Mouse (Mus musculus) lung, postnatal 0 days (tissue): Measurements from ENCODE around the gene Tmem233. TPM values are rescaled to one million over a fixed set of nuclear protein-coding genes. Genes with fewer than 3 reads are reported as not detected.

Experiments
- ATAC-seq: fragments of 200-750 bp; cut with Nextera tagmentation; 2 replicates; pipeline ENCODE4 v1.8.0; 2017; ENCODE audit warnings: moderate library complexity
- DNase-seq: peaks from one replicate; pipeline ENCODE4 v3.0.0-alpha.2; 2016; ENCODE audit warnings: low spot score
- H3K27ac ChIP-seq: fragments of 300-500 bp; sonication (generic); 2 replicates; pipeline ENCODE4 v1.5.1; 2014; ENCODE audit warnings: antibody characterized with exemption, mild to moderate bottlenecking, low read length, mixed read lengths
- H3K27me3 ChIP-seq: fragments of 300-500 bp; sonication (generic); replicated peaks from 2 replicates; pipeline ENCODE4 v1.6.1; 2014; ENCODE audit warnings: low read length, mixed read lengths; ENCODE audit not compliant: insufficient read depth
- H3K36me3 ChIP-seq: fragments of 300-500 bp; sonication (generic); 2 replicates; pipeline ENCODE4 v1.6.1; 2014; ENCODE audit warnings: low read length, mixed read lengths; ENCODE audit not compliant: insufficient read depth
- H3K4me1 ChIP-seq: fragments of 300-500 bp; sonication (generic); 2 replicates; pipeline ENCODE4 v1.6.1; 2014; ENCODE audit warnings: antibody characterized with exemption, low read depth, low read length, mixed read lengths; ENCODE audit not compliant: insufficient read depth
- H3K4me2 ChIP-seq: fragments of 300-500 bp; sonication (generic); replicated peaks from 2 replicates; pipeline ENCODE4 v1.6.1; 2014; ENCODE audit warnings: low read depth, mild to moderate bottlenecking, low read length, moderate library complexity, mixed read lengths
- H3K4me3 ChIP-seq: fragments of 300-500 bp; sonication (generic); 2 replicates; pipeline ENCODE4 v1.5.1; 2014; ENCODE audit warnings: low read depth, low read length
- H3K9ac ChIP-seq: fragments of 300-500 bp; sonication (generic); replicated peaks from 2 replicates; pipeline ENCODE4 v1.6.1; 2014; ENCODE audit warnings: low read depth, mild to moderate bottlenecking
- H3K9me3 ChIP-seq: fragments of 300-500 bp; sonication (generic); 2 replicates; pipeline ENCODE4 v1.6.1; 2016; ENCODE audit warnings: low read length, mixed read lengths
- CTCF ChIP-seq: IDR thresholded peaks from 2 replicates; pipeline ENCODE4 v1.5.1; 2016; ENCODE audit warnings: antibody characterized with exemption, mild to moderate bottlenecking
- EP300 ChIP-seq: IDR thresholded peaks from 2 replicates; pipeline ENCODE4 v1.6.1; 2016; ENCODE audit warnings: antibody characterized with exemption, mild to moderate bottlenecking, control low read depth
- WGBS: fragments of 180-500 bp; shearing (Covaris S2); extraction: QIAGEN DNeasy Blood & Tissue Kit; methylation state at CpG from one replicate; pipeline ENCODE4 v1.1.7; 2014; 5-methylcytosine and 5-hydroxymethylcytosine counted together
- polyA plus RNA-seq: library from polyadenylated mRNA; unstranded; fragments of >200 nt; fragmentation: Nextera tagmentation; extraction: Ambion mirVana; gene quantifications from 2 replicates; pipeline ENCODE4 v1.2.1, GENCODE M21; 2015

Tmem233 gene
- polyA plus RNA-seq, 1 experiment from 2014 or later = 0.18 TPM

DNA sequence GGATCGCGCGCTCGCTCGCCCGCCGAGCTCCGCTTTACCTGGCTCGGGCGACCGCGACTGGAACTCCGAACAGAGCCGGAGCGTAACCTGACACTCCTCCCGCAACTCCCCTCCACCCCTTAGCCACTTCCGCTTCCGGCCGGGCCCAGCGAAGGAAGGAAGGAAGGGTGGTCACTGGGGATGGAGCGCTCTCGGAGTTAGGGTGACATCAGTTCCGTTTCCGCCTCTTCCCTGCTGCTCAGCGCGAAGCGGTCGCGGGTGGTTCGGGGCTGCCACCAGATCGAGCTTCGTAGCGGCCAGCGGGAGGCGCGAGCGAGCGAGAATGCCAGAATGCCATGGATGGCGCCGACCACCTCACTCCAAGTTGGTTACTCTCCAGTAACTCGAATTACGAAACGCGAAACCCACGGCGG is 58.7 kb downstream of the Tmem233 start, which contains the start of gene Prkab1:
Gene Prkab1 (minus strand): TSS at position 182 of the 413 bp plus-strand sequence.
- Histone ChIP-seq H3K4me1 (no peaks in the 10 kb centered on the region; the same call in 1 of the 2 replicates), H3K4me3 (peak within 1 kb of the TSS; percentile 76), H3K9ac (peak within 1 kb of the TSS; percentile 79), H3K36me3 (peaks cover 19% of the 10 kb centered on the region), H3K9me3 (no peaks in the 10 kb centered on the region), H3K4me2 (peak within 1 kb of the TSS; percentile 73), H3K27ac (peak within 1 kb of the TSS; percentile 90), H3K27me3 (no peaks in the 10 kb centered on the region)
- ATAC-seq (peak; percentile 97), DNase-seq (peak; percentile 99)
- TF ChIP-seq CTCF (peak; percentile 80), EP300 (peak; percentile 64; the same call in 1 of the 2 replicates)
- WGBS = under 1% methylated on average over 39 of the region's 46 CpGs

DNA sequence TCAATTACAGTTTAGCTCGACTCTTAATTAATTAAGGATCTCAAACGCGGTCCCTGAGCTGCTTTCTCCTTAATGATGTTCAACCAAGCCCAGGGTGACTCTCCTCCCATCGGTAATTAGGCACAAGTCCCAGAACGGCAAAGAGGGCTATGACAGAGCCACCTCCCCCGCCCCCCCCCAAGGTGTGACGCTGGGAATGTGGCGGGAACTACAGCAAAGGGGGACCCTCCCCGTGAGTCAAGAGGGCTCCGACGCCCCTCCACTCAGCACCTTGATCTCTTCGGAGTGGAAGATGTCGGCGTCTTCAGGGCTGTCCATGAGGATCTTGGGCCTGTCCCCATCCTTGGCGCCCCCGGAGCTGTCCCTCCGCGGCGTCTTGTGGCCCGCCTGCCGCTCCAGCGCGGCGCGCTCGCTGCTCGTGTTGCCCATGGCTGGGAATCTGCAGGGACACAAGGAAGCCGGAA is 59.2 kb downstream of the Tmem233 start:
- ATAC-seq = peak; percentile 47

DNA sequence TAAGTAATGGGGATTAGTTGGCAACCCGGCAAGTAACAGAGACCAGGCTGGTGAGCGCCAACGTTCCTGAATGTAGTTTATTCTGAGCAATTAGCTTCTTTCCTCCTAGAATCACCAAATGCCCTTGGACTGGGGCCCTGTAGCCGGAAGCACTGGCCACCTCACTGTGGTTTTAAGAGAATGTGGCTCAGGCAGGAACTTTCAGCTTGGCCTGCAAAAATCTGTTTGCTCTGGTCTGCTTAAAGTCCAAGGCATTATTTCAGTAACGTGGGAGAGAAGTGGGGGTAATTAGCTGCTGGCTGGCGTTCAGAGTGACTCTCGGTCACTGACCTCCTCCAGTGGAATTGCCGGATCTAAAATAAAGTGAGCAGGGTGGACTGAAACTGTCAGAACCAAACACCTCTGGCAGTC is 59.8 kb downstream of the Tmem233 start:
- H3K27ac ChIP-seq = peak overlapping the region; percentile 90
- ATAC-seq (no peak), DNase-seq (peak; percentile 40)
- no peaks in the 10 kb centered on the region for H3K27me3 ChIP-seq
- peaks cover 26% of the 10 kb centered on the region for H3K36me3 ChIP-seq
- H3K4me3 ChIP-seq = peak overlapping the region; percentile 76
- H3K9me3 ChIP-seq = no peaks in the 10 kb centered on the region
- peak overlapping the region; percentile 79 for H3K9ac ChIP-seq
- peak overlapping the region; percentile 73 for H3K4me2 ChIP-seq
- no peaks in the 10 kb centered on the region; the same call in 1 of the 2 replicates for H3K4me1 ChIP-seq
- TF ChIP-seq CTCF = no peak
- TF ChIP-seq EP300 = no peak
- WGBS = 14% methylated on average over 8 of the region's 8 CpGs

More for the DNA sequence above, 59.2 kb downstream of the Tmem233 start:
- no peaks in the 10 kb centered on the region for H3K27me3 ChIP-seq
- WGBS = under 1% methylated on average over 28 of the region's 28 CpGs
- no peaks in the 10 kb centered on the region; the same call in 1 of the 2 replicates for H3K4me1 ChIP-seq
- H3K27ac ChIP-seq = peak overlapping the region; percentile 90
- DNase-seq = peak; percentile 49
- H3K36me3 ChIP-seq = peaks cover 24% of the 10 kb centered on the region
- peak overlapping the region; percentile 79 for H3K9ac ChIP-seq
- no peak for TF ChIP-seq CTCF
- TF ChIP-seq EP300 = no peak
- H3K4me3 ChIP-seq = peak overlapping the region; percentile 76
- H3K4me2 ChIP-seq = peak overlapping the region; percentile 73
- H3K9me3 ChIP-seq = no peaks in the 10 kb centered on the region

DNA sequence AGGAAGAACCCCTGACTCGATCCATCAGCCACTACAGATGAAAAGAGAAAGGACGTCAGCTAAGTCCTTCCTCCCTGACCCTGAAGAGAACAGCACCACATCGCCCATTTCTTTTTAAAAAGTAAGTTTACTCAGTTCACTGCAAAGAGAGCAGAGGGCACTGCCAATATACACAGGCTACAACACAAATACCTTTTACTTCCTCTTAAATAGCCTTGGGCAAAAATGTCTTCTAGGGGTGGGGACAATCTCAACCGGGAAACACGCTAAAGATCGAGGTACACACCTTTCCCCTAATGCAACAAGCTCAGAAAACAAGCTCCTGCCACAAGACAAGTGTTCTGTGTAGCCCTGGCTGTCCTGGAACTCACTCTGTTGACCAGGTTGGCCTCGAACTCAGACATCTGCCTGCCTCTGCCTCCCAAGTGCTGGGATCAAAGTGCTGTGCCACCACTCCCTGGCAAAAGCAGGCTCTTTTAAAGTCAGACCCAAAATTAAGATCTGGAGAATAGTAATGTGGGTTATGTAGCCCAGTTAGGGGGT is 60.3 kb downstream of the Tmem233 start:
- WGBS = 33% methylated on average over 7 of the region's 7 CpGs
- H3K27me3 ChIP-seq = no peaks in the 10 kb centered on the region
- DNase-seq (peak; percentile 63), ATAC-seq (no peak)
- H3K9ac ChIP-seq = no peak overlapping the region; the same call in 1 of the 2 replicates
- H3K4me3 ChIP-seq = peak overlapping the region; percentile 76
- H3K4me1 ChIP-seq = no peaks in the 10 kb centered on the region; the same call in 1 of the 2 replicates
- no peaks in the 10 kb centered on the region for H3K9me3 ChIP-seq
- H3K36me3 ChIP-seq = peaks cover 32% of the 10 kb centered on the region
- peak overlapping the region; percentile 73 for H3K4me2 ChIP-seq
- peak overlapping the region; percentile 90 for H3K27ac ChIP-seq
- TF ChIP-seq CTCF = no peak
- no peak for TF ChIP-seq EP300

DNA sequence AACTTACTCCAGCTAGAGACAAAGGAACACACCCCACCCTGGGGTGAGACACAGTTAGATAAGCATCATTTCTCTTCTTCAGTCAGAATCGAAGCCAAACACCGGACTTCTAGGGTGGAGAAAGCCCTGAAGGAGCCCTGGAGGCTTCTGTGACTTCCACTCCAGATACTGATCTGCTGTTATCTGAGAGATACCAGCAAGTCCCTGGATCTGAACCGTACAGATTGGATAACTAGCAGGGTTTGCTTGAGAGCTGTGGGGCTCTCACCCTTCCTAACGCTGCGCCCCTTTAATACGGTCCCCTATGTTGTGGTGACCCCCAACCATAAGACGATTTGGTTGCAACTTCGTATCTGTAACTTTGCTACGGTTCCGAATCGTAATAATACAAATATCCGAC is 60.9 kb downstream of the Tmem233 start:
- Histone ChIP-seq H3K4me3 (peak overlapping the region; percentile 76), H3K27ac (peak overlapping the region; percentile 90; the same call in 1 of the 2 replicates), H3K4me2 (peak overlapping the region; percentile 73), H3K27me3 (no peaks in the 10 kb centered on the region), H3K9ac (peak overlapping the region; percentile 6; the same call in 1 of the 2 replicates), H3K4me1 (no peaks in the 10 kb centered on the region; the same call in 1 of the 2 replicates), H3K9me3 (no peaks in the 10 kb centered on the region), H3K36me3 (peaks cover 38% of the 10 kb centered on the region)
- TF ChIP-seq EP300 (no peak), CTCF (no peak)
- WGBS = 80% methylated on average over 12 of the region's 12 CpGs
- no peak for ATAC-seq
- DNase-seq = no peak

DNA sequence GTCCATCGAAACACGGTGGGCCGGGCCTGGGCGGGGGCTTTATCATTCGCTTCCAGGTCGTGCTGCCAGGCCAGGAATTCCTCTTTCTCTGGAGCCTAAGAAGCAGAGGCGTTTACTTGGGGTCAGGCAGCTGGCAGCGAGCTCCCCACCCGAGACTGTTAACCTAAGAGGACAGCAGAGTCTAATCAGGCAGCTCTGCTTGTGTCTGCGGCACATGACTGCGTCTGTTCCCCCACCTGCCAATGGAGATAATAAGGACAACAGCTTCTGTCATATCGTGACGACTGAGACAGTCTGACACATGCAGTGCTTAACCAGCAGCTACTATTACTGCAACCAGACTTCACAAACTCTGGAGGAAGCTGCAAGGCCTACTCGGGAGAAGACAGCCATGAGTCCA is 61.5 kb downstream of the Tmem233 start:
- TF ChIP-seq CTCF = no peak
- no peak for TF ChIP-seq EP300
- H3K9me3 ChIP-seq = no peaks in the 10 kb centered on the region
- WGBS = 84% methylated on average over 14 of the region's 14 CpGs
- DNase-seq (no peak), ATAC-seq (no peak)
- no peaks in the 10 kb centered on the region; the same call in 1 of the 2 replicates for H3K4me1 ChIP-seq
- H3K9ac ChIP-seq = peak overlapping the region; percentile 6; the same call in 1 of the 2 replicates
- no peak overlapping the region for H3K27ac ChIP-seq
- H3K27me3 ChIP-seq = no peaks in the 10 kb centered on the region
- peaks cover 43% of the 10 kb centered on the region for H3K36me3 ChIP-seq
- H3K4me3 ChIP-seq = no peak overlapping the region
- H3K4me2 ChIP-seq = peak overlapping the region; percentile 73; the same call in 1 of the 2 replicates
